Mouse (Mus musculus): ENCODE measurements around the gene Defb3. TPM values are rescaled to one million over a fixed set of nuclear protein-coding genes. Genes with fewer than 3 reads are reported as not detected.

Defb3 gene
- not detected for polyA plus RNA-seq (2017; shearing (Covaris generic))

DNA sequence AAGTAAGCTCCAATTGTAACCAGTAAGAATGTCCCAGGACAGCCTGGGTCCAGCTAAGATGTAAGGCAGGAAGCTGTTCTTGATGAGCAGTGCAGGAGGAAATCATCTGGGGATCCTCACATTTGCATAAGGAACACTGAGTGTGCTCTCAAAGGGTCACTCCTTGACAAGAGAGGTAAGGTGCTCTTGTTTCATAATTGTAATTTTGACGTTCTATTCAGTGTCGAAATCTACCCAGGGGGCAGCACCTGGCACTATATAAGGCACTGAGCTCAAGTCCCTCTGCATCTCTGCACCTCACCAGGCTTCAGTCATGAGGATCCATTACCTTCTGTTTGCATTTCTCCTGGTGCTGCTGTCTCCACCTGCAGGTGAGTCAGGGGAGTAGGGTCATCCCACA is at the start of gene Defb3:
Defb3 (plus strand) TSS at position 301 of the 400 bp plus-strand sequence.

GRCm38 (mm10) chr8:19247280-19247679 is 45.9 kb upstream of the Defb3 start, which contains the start of gene Defb5:
Gene Defb5, plus strand, starts transcription at chr8:19247580.

Other genes starting within 250 kb of the Defb3 start
- not detected for gene Defb39, start 228.6 kb upstream of the Defb3 start, polyA plus RNA-seq (2017; shearing (Covaris generic))
- gene Defb12, start 178.5 kb upstream of the Defb3 start, polyA plus RNA-seq (2017; shearing (Covaris generic)), result not detected
- gene Defb34, start 169.6 kb upstream of the Defb3 start, polyA plus RNA-seq (2017; shearing (Covaris generic)), result not detected
- not detected for gene Gm45826, start 152.6 kb upstream of the Defb3 start, polyA plus RNA-seq (2017; shearing (Covaris generic))
- not detected for gene Defb14, start 99.0 kb upstream of the Defb3 start, polyA plus RNA-seq (2017; shearing (Covaris generic))
- gene Defb4, start 94.7 kb upstream of the Defb3 start, polyA plus RNA-seq (2017; shearing (Covaris generic)), result not detected
- not detected for gene Defb6, start 67.9 kb upstream of the Defb3 start, polyA plus RNA-seq (2017; shearing (Covaris generic))
- gene Defb46, start 53.4 kb upstream of the Defb3 start, polyA plus RNA-seq (2017; shearing (Covaris generic)), result not detected
- gene Defb5, start 45.8 kb upstream of the Defb3 start, polyA plus RNA-seq (2017; shearing (Covaris generic)), result not detected
- not detected for gene Defb8, start 154.2 kb downstream of the Defb3 start, polyA plus RNA-seq (2017; shearing (Covaris generic))
- gene Defb7, start 201.7 kb downstream of the Defb3 start, polyA plus RNA-seq (2017; shearing (Covaris generic)), result not detected